Mouse (Mus musculus) embryonic facial prominence, embryonic 10.5 days (tissue): ENCODE results near the gene Znrf2. TPM values are rescaled to one million over a fixed set of nuclear protein-coding genes. Genes with fewer than 3 reads are reported as not detected.
"Not testable (repeated sequence)": the region's sequence is repeated elsewhere in the genome, so short reads cannot be mapped to it uniquely, and the experiment has no call there.

Experiments used
- DNase-seq: peaks from one replicate; pipeline ENCODE4 v3.0.0-alpha.2; 2017; ENCODE audit warnings: low spot score
- H3K27ac ChIP-seq: fragments of 300-500 bp; sonication (generic); replicated peaks from 2 replicates; pipeline ENCODE4 v1.5.1; 2016; ENCODE audit warnings: mild to moderate bottlenecking
- H3K27me3 ChIP-seq: fragments of 300-500 bp; sonication (generic); replicated peaks from 2 replicates; pipeline ENCODE4 v1.6.1; 2016; ENCODE audit warnings: low read depth, mild to moderate bottlenecking; ENCODE audit not compliant: poor library complexity, severe bottlenecking
- H3K36me3 ChIP-seq: fragments of 300-500 bp; sonication (generic); replicated peaks from 2 replicates; pipeline ENCODE4 v1.6.1; 2016; ENCODE audit warnings: mild to moderate bottlenecking, moderate library complexity
- H3K4me1 ChIP-seq: fragments of 300-500 bp; sonication (generic); 2 replicates; pipeline ENCODE4 v1.6.1; 2016
- H3K4me3 ChIP-seq: fragments of 300-500 bp; sonication (generic); 2 replicates; pipeline ENCODE4 v1.5.1; 2016; ENCODE audit warnings: mild to moderate bottlenecking, moderate library complexity
- H3K9me3 ChIP-seq: fragments of 300-500 bp; sonication (generic); 2 replicates; pipeline ENCODE4 v1.6.1; 2016; ENCODE audit warnings: mild to moderate bottlenecking
- WGBS: fragments of 180-500 bp; shearing (Covaris S2); methylation state at CpG from one replicate; pipeline ENCODE4 v1.1.7; 2016; 5-methylcytosine and 5-hydroxymethylcytosine counted together
- polyA plus RNA-seq: library from polyadenylated mRNA; unstranded; fragments of >200 nt; fragmentation: Nextera tagmentation; extraction: Ambion mirVana; gene quantifications from 2 replicates; pipeline ENCODE4 v1.2.1, GENCODE M21; 2016

The Znrf2 gene
- polyA plus RNA-seq, 1 experiment from 2014 or later, result 2.5 TPM

DNA sequence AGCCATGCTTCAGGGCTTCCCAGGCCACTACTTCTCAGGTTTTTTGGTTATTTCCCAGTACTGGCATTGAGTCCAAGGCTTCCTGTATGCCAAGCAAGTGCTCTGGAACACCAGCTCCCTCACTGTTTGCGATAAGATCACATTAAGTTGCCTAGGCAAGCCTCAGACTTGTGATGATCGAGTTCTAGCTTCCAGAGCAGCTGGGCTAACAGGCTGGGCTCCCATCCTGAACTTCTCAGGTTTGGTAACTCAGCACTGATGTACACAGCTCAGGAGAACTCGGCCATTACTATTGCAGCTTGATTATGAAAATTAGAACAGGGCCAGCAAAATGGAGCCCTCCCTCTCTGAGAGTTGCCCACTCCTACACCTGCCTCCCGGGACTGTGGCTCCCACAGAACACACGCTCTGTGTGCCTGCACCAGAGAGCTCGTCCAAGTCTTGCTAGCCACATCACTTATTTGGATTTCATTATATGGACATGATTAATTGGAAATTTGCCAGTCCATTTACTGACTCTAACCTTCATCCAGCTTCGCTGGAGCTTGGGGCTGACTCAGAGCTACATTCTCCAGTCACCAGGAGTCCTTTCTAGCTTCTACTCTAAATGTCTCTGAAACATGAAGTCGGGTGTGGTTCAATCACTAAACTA lies 14.5 kb downstream of the Znrf2 start:
- Histone ChIP-seq H3K4me3 (no peak overlapping the region), H3K9me3 (no peaks in the 10 kb centered on the region), H3K36me3 (0 out of 2 replicates have a peak, but pooled peaks cover 3% of the 10 kb centered on the region), H3K27ac (no peak overlapping the region), H3K4me1 (peaks cover 11% of the 10 kb centered on the region; the same call in 1 of the 2 replicates), H3K27me3 (no peaks in the 10 kb centered on the region)
- 80% methylated on average over 8 of the region's 8 CpGs for WGBS
- DNase-seq, result no peak

DNA sequence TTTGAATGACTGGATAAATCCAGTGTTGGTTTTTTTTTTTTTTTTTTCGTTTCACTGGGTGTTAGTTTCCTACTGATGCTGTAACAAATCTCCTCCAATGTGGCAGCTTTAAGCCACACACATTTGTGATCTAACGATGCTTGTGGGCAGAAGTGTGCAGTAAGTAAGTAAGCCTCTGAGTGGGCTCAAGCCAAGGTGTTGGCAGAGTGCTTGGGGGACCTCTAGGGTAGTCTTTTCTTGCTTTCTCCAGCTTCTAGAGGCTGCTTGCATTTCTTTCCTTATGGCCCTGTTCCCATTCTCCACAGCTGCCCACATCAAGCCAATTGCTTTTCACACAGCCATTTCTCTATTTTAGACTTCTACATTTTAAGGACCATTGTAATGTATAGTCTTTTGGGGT lies 16.7 kb downstream of the Znrf2 start:
- Histone ChIP-seq H3K27ac (no peak overlapping the region), H3K36me3 (peaks cover 6% of the 10 kb centered on the region; the same call in 1 of the 2 replicates), H3K9me3 (peaks cover under 1% of the 10 kb centered on the region; the same call in 1 of the 2 replicates), H3K4me1 (peaks cover 11% of the 10 kb centered on the region; the same call in 1 of the 2 replicates), H3K4me3 (no peak overlapping the region), H3K27me3 (no peaks in the 10 kb centered on the region)
- 80% methylated on average over 2 of the region's 2 CpGs for WGBS
- no peak for DNase-seq

DNA sequence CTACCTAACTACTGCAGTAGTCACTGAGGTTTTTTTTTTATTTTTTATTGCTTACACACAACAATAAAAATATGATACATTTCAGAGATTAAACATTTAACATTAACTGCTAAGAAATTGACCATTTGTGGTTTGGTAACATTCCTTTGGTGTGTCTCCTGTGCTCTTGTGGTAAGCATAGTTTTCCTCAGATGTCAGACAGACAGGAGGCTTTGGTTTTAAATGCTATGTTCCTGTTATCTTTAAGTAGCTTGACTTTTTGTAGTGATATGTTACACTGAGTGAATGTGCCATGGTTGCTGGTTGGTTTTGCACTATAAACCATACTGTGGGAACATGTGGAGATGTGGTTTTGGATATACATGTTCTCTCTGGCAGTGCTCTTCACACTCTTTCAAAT lies 19.9 kb downstream of the Znrf2 start:
- no peaks in the 10 kb centered on the region for H3K27me3 ChIP-seq
- H3K9me3 ChIP-seq, result peaks cover 15% of the 10 kb centered on the region
- H3K27ac ChIP-seq, result no peak overlapping the region
- H3K4me3 ChIP-seq, result no peak overlapping the region
- H3K36me3 ChIP-seq, result peaks cover 18% of the 10 kb centered on the region
- no peaks in the 10 kb centered on the region for H3K4me1 ChIP-seq
- no peak for DNase-seq

DNA sequence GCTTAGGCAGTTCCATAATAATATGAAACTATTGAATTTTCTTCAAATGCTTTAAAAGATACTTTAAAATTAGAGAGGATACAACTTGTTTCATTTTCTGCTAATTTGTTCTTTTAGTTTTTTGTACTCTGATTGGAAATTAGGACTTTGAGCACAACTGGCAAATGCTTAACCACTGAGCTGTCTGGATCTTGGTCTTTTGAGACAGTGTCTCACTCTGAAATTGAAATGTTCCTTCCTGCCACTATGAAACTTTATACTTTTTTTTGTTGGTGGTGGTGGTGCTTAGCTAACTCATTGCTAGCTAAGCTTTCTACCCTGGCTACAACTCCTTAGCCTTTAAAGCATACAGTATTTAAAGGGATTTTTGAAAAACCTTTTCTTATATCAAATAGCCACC lies 24.7 kb downstream of the Znrf2 start:
- no peak overlapping the region for H3K4me3 ChIP-seq
- H3K27ac ChIP-seq, result no peak overlapping the region
- no peak for DNase-seq

DNA sequence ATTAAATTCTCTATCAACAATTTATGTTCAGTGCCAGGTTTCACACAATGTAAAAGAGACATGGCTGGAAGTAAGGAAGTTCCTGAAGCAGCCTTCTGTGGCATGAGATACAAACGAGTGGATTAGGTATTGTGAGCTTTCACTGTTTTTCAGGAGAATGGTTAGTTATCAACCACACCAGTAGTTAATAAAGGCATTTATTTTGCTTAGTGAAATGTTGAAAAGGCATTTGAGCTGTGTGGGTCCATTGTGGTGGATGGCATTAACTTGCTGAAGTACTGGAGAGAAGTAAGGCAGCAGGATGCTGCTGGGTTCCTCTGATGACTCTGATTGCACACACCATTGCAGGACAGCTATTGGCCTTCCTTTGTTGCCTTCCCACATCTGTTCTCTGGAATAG lies 25.3 kb downstream of the Znrf2 start:
- 40% methylated on average over 1 of the region's 1 CpGs for WGBS
- no peak for DNase-seq
- peaks cover 16% of the 10 kb centered on the region for H3K4me1 ChIP-seq
- H3K27me3 ChIP-seq, result no peaks in the 10 kb centered on the region
- H3K36me3 ChIP-seq, result peaks cover 15% of the 10 kb centered on the region
- H3K4me3 ChIP-seq, result no peak overlapping the region
- peaks cover 15% of the 10 kb centered on the region for H3K9me3 ChIP-seq
- H3K27ac ChIP-seq, result no peak overlapping the region

More for the DNA sequence above, 24.7 kb downstream of the Znrf2 start:
- Histone ChIP-seq H3K9me3 (peaks cover 15% of the 10 kb centered on the region), H3K36me3 (peaks cover 15% of the 10 kb centered on the region), H3K27me3 (no peaks in the 10 kb centered on the region), H3K4me1 (peaks cover 16% of the 10 kb centered on the region)

DNA sequence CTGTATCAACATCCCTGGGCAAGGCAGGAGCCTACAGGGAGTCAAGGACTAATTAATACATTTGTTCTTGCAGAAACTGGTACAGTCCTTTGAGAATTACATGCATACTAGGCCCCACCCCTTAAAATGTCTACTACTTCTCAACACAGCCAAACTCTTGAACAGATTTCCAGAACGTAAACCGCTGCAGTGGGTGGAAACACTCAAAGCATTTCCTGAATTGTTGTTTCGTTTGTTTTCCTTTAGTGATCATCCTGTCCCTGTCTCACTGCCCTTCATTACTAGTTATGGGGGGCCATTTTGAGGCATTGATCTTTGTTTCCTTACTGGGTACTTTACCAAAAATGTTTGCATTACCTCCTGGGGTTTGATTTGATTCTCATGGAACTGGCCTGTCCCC lies 31.8 kb downstream of the Znrf2 start:
- H3K27me3 ChIP-seq, result no peaks in the 10 kb centered on the region
- H3K27ac ChIP-seq, result no peak overlapping the region
- no peaks in the 10 kb centered on the region for H3K36me3 ChIP-seq
- 76% methylated on average over 3 of the region's 3 CpGs for WGBS
- peaks cover 41% of the 10 kb centered on the region for H3K4me1 ChIP-seq
- no peak for DNase-seq
- H3K4me3 ChIP-seq, result no peak overlapping the region
- H3K9me3 ChIP-seq, result no peaks in the 10 kb centered on the region

DNA sequence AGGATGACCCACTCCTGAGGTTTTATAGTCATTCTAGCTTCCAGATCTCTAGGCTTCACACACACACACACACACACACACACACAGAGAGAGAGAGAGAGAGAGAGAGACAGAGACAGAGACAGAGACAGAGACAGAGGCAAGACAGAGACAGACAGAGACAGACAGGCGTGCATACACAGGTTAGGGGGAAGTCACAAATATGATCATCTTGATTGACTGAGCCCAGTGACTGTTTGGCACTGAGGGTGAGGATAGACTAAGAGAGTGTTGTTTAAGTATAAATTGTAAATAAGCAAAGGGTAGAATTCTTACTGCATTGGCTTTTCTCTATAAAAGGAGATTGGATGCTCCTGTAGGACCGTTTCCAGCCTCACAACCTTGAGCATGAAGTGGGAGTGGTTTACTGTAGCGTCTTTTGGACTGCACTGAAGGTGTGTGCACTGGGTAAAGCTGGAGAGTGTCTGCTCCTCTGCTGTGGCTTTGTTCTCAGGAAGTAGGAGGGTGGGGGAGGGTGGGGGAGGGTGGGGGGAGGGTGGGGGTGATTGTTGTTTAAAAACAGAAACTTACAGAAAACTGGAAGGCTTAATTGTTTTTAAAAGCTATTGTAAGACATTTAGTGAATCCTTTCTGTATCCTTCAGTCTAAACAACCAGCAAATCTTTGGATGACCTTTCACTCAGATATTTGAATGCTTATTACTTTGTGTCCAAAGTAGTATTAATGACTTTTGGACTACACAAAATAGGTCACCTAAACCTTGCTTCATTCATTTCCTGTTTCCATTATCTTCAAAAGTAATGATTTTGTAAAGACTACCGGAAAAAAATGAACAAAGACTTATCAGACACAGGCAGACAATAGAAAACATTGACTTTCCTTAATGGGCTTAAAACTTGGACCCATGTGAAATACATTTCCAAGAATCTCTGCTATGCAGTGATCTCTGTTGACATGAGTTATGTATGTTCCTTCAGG lies 32.8 kb downstream of the Znrf2 start:
- no peak overlapping the region for H3K27ac ChIP-seq
- H3K4me1 ChIP-seq, result peaks cover 39% of the 10 kb centered on the region
- WGBS, result 47% methylated on average over 4 of the region's 4 CpGs
- no peaks in the 10 kb centered on the region for H3K9me3 ChIP-seq
- H3K36me3 ChIP-seq, result no peaks in the 10 kb centered on the region
- H3K4me3 ChIP-seq, result no peak overlapping the region
- no peaks in the 10 kb centered on the region for H3K27me3 ChIP-seq
- no peak for DNase-seq

DNA sequence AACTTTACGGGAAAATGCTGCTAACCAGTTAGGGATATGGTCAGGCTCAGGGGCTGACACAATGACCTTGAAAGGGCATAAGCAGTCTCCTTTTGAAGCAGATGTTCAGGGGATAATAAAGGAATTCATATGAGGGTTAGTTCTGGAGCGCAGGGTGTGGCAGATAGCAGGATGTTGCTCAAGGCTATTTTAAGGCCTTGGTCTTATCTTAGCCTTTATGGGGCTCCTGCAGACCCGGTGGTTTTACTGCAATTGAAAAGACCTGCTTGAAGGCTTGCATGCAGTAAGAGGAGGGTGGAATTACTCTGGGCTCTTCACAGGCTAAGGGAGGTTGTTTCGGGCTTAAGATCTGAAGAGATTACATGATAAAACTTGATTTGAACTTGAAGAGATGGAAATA lies 35.1 kb downstream of the Znrf2 start:
- no peak for DNase-seq
- Histone ChIP-seq H3K9me3 (no peaks in the 10 kb centered on the region), H3K4me1 (peaks cover 48% of the 10 kb centered on the region), H3K27me3 (no peaks in the 10 kb centered on the region), H3K27ac (no peak overlapping the region), H3K36me3 (no peaks in the 10 kb centered on the region), H3K4me3 (no peak overlapping the region)
- WGBS, result 48% methylated on average over 4 of the region's 4 CpGs

DNA sequence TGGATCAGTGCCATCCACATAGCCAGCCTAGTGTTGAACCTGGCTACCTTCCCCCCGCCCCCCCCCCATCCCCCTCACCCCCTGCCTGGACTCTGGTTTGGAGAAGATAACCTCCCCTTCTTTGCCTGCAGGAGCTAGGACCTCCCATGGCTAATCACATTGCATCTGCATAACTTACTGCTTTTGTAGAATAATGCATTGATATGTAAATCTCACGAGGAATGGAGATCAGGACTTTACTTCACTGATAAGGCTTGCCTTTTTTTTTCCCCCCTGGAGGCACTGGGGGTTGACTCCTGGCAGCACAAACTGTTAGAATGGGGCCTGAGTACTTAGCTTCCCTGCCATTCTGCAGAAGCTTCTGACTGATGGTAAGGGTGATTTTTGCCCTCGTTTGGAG lies 36.0 kb downstream of the Znrf2 start:
- Histone ChIP-seq H3K4me1 (peaks cover 48% of the 10 kb centered on the region), H3K27me3 (no peaks in the 10 kb centered on the region), H3K9me3 (no peaks in the 10 kb centered on the region), H3K27ac (no peak overlapping the region), H3K36me3 (no peaks in the 10 kb centered on the region), H3K4me3 (no peak overlapping the region)
- WGBS, result 8% methylated on average over 3 of the region's 3 CpGs
- DNase-seq, result no peak

DNA sequence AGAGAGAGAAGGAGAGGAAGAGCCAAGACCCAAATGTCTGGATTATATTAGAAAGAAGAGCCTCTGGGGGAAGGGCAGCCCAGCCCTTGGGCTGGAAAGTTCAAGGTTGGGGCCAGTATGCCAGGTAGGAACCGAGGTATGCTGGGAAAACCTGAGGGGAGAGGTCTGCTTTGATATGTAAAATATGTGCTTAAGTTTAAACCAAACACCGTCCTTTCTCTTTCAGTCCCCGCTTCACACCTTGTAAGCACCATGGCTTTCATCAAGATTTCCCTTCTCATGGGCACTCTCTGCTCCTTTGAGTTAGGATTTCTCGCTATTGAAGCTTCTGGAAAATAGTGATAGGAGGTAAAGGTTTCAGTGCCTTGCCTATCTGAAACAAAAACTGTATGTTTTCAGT lies 38.1 kb downstream of the Znrf2 start:
- no peak for DNase-seq
- WGBS, result 44% methylated on average over 4 of the region's 4 CpGs

DNA sequence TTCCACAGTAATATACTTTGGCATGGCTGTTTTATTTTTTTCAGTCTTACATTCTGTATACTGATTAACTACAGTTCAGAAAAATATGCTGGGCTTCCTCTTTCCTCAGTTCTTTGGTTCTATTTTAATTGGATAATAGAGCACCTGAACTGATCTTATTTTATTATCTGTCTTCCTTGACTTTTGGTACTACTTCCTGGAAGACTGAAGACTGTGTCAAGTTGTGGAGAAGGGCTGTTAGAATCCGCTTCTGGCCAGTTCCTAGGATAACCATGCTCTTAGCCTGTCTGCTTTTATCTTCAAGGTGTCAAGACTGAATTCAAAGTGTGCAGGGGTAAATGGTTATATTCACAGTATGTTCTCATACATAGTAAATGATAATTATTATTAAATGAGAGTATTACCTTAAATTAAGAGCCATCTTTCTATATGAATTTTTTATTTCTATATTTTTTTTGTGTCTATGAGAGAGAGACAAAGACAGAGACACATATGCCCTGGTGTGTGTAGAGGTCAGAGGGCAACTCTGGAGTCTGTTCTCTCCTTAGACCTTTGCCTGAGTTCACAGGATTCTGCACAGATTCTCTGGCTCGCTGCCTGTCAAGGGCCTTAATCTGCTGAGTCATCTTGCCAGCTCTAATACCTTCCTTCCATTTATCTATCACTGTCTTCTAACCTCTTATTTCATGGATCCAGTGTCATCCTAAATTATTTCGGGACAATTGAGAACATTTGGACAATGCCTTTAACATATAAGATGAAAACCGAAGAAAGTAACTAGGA lies 39.3 kb downstream of the Znrf2 start:
- H3K9me3 ChIP-seq, result no peaks in the 10 kb centered on the region
- H3K36me3 ChIP-seq, result no peaks in the 10 kb centered on the region
- peaks cover 34% of the 10 kb centered on the region for H3K4me1 ChIP-seq
- no peak overlapping the region for H3K4me3 ChIP-seq
- no peak overlapping the region for H3K27ac ChIP-seq
- 66% methylated on average over 4 of the region's 4 CpGs for WGBS
- no peaks in the 10 kb centered on the region for H3K27me3 ChIP-seq
- no peak for DNase-seq

More for the DNA sequence above, 38.1 kb downstream of the Znrf2 start:
- H3K4me1 ChIP-seq, result peaks cover 41% of the 10 kb centered on the region
- H3K36me3 ChIP-seq, result no peaks in the 10 kb centered on the region
- H3K27me3 ChIP-seq, result no peaks in the 10 kb centered on the region
- H3K9me3 ChIP-seq, result no peaks in the 10 kb centered on the region
- H3K4me3 ChIP-seq, result no peak overlapping the region
- no peak overlapping the region for H3K27ac ChIP-seq

DNA sequence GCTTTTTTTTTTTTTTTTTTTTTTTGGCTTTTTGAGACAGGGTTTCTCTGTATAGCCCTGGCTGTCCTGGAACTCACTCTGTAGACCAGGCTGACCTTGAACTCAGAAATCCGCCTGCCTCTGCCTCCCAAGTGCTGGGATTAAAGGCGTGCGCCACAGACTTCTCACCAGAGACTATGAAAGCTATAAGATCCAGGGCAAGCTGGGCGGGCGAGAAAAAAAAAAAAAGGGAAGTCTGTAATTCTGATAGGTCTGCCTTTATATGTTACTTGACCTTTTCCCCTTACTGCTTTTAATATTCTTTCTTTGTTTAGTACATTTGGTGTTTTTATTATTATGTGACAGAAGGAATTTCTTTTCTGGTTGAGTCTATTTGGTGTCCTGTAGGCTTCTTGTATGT lies 42.4 kb downstream of the Znrf2 start:
- H3K27ac ChIP-seq, DNase-seq, H3K27me3 ChIP-seq, H3K4me3 ChIP-seq, H3K36me3 ChIP-seq, H3K9me3 ChIP-seq: not testable (repeated sequence)
- H3K4me1 ChIP-seq, result peaks cover 10% of the 10 kb centered on the region
- 93% methylated on average over 5 of the region's 5 CpGs for WGBS
